Mouse (Mus musculus) forebrain, embryonic 14.5 days (tissue): Measurements from ENCODE around the gene Eddm3b. TPM values are rescaled to one million over a fixed set of nuclear protein-coding genes. Genes with fewer than 3 reads are reported as not detected.
"Not testable (repeated sequence)": the region's sequence is repeated elsewhere in the genome, so short reads cannot be mapped to it uniquely, and the experiment has no call there.

Experiments used
- ATAC-seq: fragments of 200-750 bp; cut with Nextera tagmentation; 2 replicates; pipeline ENCODE4 v1.8.0; 2017; ENCODE audit warnings: mild to moderate bottlenecking, moderate library complexity
- DNase-seq: peaks from one replicate; pipeline ENCODE4 v3.0.0-alpha.2; 2015; ENCODE audit warnings: low spot score
- H3K27ac ChIP-seq: fragments of 300-500 bp; sonication (generic); 2 replicates; pipeline ENCODE4 v1.5.1; 2014; ENCODE audit warnings: low read depth, mild to moderate bottlenecking, control low read depth, low read length, moderate library complexity
- H3K27me3 ChIP-seq: fragments of 300-500 bp; sonication (generic); replicated peaks from 2 replicates; pipeline ENCODE4 v1.6.1; 2014; ENCODE audit warnings: low read length, control low read depth, mixed read lengths; ENCODE audit not compliant: control insufficient read depth, insufficient read depth
- H3K36me3 ChIP-seq: fragments of 300-500 bp; sonication (generic); 2 replicates; pipeline ENCODE4 v1.6.1; 2014; ENCODE audit warnings: low read length, control low read depth; ENCODE audit not compliant: control insufficient read depth, insufficient read depth
- H3K4me1 ChIP-seq: fragments of 300-500 bp; sonication (generic); 2 replicates; pipeline ENCODE4 v1.6.1; 2014; ENCODE audit warnings: antibody characterized with exemption, low read length, control low read depth; ENCODE audit not compliant: control insufficient read depth, insufficient read depth
- H3K4me2 ChIP-seq: fragments of 300-500 bp; sonication (generic); 2 replicates; pipeline ENCODE4 v1.6.1; 2014; ENCODE audit warnings: mild to moderate bottlenecking, control low read depth, low read length
- H3K4me3 ChIP-seq: fragments of 300-500 bp; sonication (generic); 2 replicates; pipeline ENCODE4 v1.5.1; 2014; ENCODE audit warnings: low read depth, low read length, control low read depth
- H3K9ac ChIP-seq: fragments of 300-500 bp; sonication (generic); 2 replicates; pipeline ENCODE4 v1.6.1; 2014; ENCODE audit warnings: mild to moderate bottlenecking, low read length, control low read depth, moderate library complexity
- H3K9me3 ChIP-seq: fragments of 300-500 bp; sonication (generic); replicated peaks from 2 replicates; pipeline ENCODE4 v1.6.1; 2016; ENCODE audit warnings: low read length, control low read depth, mixed read lengths; ENCODE audit not compliant: control insufficient read depth
- WGBS: fragments of 180-500 bp; shearing (Covaris S2); extraction: QIAGEN DNeasy Blood & Tissue Kit; methylation state at CpG from one replicate; pipeline ENCODE4 v1.1.7; 2014; 5-methylcytosine and 5-hydroxymethylcytosine counted together
- polyA plus RNA-seq: library from polyadenylated mRNA; unstranded; fragments of >200 nt; fragmentation: Nextera tagmentation; extraction: Ambion mirVana; gene quantifications from 2 replicates; pipeline ENCODE4 v1.2.1, GENCODE M21; 2014

The Eddm3b gene
- polyA plus RNA-seq, 1 experiment from 2014 or later = not detected

DNA sequence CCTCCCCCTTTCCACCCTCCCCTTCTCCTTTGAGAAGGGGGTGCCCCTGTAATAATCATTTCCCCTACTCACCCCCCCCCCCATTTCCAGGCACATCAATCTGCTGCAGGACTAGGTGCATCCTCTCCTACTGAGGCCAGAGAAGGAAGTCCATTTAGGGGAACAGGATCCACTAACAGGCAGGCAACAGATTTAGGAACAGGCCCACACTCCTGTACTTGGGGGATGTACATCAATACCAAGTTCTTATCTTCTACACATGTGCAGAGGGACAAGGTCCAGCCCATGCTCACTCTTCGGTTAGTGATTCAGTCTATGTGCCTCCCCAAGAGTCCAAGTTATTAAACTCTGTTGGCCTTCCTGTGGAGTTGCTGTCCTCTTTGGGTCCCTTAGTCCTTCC, 42.8 kb downstream of the Eddm3b start:
- no peak for ATAC-seq
- no peak overlapping the region for H3K4me2 ChIP-seq
- H3K36me3 ChIP-seq = no peaks in the 10 kb centered on the region
- WGBS = 95% methylated on average over 1 of the region's 1 CpGs
- DNase-seq = no peak
- no peaks in the 10 kb centered on the region for H3K9me3 ChIP-seq
- no peak overlapping the region for H3K27ac ChIP-seq
- no peak overlapping the region for H3K4me3 ChIP-seq
- no peaks in the 10 kb centered on the region for H3K4me1 ChIP-seq
- no peaks in the 10 kb centered on the region for H3K27me3 ChIP-seq
- H3K9ac ChIP-seq = no peak overlapping the region

DNA sequence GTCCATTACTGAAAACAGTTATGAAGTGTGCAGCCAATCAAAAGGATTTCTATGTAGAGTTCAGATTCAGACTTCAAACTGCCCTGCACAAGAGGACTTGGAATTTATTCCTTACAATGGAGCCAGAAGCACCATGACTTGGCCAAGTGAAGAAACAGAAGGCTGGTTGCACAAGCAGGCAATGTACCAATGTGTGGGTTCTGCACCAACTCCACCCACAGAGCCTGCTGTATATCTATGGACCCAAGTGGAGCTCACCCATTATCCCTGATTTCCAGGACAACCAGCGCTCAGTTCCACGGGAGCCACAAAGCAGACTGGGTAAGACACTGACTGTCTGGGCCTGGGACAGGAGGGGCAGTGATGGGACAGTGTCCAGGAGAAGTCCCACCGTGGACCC, 47.8 kb downstream of the Eddm3b start, which contains the start of gene Rnase2b:
Gene Rnase2b, plus strand, starts transcription at position 285 of the 400 bp plus-strand sequence.
- not testable (repeated sequence) for H3K4me2 ChIP-seq, H3K4me3 ChIP-seq, ATAC-seq, H3K36me3 ChIP-seq, H3K27ac ChIP-seq, H3K9me3 ChIP-seq, H3K9ac ChIP-seq, H3K4me1 ChIP-seq, DNase-seq, H3K27me3 ChIP-seq
- 90% methylated on average over 3 of the region's 3 CpGs for WGBS

DNA sequence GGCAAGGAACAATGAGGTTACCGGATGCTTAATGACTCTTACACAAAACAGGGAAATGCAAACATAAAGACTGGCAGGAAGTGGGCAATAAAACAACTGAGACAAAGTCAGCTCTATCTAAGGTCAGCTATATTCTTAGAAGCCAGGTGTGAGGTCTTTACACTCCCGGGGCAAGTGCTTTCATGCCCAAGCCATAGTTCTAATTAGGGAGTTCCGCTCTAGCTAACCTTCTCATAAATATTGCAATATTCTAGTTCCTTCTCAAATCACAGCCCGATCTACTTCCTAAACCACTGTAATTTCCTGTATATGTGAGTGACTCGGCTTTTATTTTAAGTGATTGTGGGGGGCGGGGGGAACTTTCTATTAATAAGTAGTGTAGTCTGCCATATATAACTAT, 49.1 kb downstream of the Eddm3b start:
- H3K36me3 ChIP-seq, H3K9me3 ChIP-seq, H3K4me2 ChIP-seq, DNase-seq, ATAC-seq, H3K4me1 ChIP-seq, H3K27me3 ChIP-seq, H3K27ac ChIP-seq, H3K4me3 ChIP-seq, H3K9ac ChIP-seq: not testable (repeated sequence)
- 91% methylated on average over 6 of the region's 6 CpGs for WGBS

DNA sequence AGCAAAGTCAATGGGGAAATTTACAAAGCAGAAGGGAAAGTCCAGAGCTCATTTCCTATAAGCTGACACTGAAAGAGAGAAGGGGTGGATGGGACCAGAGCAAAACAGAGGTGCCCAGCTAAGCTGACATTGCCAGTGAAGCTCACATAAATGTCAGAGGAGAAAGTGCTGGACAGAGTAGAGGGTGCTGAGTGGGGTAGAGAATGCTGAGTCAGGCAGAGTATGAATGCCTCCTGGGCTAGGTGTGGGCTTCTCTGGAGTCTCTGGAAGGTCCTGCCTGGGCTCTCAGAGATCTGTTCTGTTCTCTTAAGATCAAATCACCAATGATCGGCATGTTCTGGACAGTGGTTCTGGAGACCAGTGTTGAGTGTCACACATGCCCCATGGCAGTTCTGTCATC, 51.2 kb downstream of the Eddm3b start:
- WGBS = 94% methylated on average over 1 of the region's 1 CpGs
- Histone ChIP-seq H3K4me3 (no peak overlapping the region), H3K9me3 (no peaks in the 10 kb centered on the region), H3K4me1 (no peaks in the 10 kb centered on the region), H3K9ac (no peak overlapping the region), H3K4me2 (no peak overlapping the region), H3K27ac (no peak overlapping the region), H3K36me3 (no peaks in the 10 kb centered on the region), H3K27me3 (no peaks in the 10 kb centered on the region)
- DNase-seq (no peak), ATAC-seq (no peak)

DNA sequence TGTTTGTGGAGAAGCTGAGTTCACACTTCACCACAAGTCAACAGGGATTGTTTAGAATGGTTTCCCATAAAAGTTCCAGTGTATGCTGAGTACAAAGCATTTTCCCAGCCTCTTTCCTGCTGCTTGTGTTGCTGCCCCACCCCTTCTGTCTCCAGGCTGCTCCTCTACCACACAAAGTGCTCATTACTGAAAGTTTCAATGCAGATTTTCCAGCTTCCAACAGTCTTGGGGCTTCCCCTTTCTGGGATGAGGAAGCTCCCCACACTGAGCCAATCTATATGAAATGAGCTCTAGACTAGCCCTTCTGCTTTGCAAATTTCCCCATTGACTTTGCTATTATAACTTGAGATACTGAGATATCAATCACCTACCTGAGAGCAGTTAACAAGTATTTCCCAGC, 51.8 kb downstream of the Eddm3b start:
- H3K27me3 ChIP-seq = no peaks in the 10 kb centered on the region
- DNase-seq (no peak), ATAC-seq (no peak)
- no peak overlapping the region for H3K4me3 ChIP-seq
- no peaks in the 10 kb centered on the region for H3K4me1 ChIP-seq
- no peak overlapping the region for H3K27ac ChIP-seq
- no peaks in the 10 kb centered on the region for H3K36me3 ChIP-seq
- no peak overlapping the region for H3K4me2 ChIP-seq
- H3K9me3 ChIP-seq = no peaks in the 10 kb centered on the region
- no peak overlapping the region for H3K9ac ChIP-seq

Other genes with a start within 250 kb of the Eddm3b start
- 1.3 and 2.5 TPM in 2 replicates for gene Tep1, start 243.9 kb upstream of the Eddm3b start, polyA plus RNA-seq
- 0.25 and 0.36 TPM in 2 replicates for gene Klhl33, start 216.9 kb upstream of the Eddm3b start, polyA plus RNA-seq
- 160 and 180 TPM in 2 replicates for gene Osgep, start 189.5 kb upstream of the Eddm3b start, polyA plus RNA-seq
- 322 and 355 TPM in 2 replicates for gene Apex1, start 189.5 kb upstream of the Eddm3b start, polyA plus RNA-seq
- 81.4 and 86.0 TPM in 2 replicates for gene Pip4p1, start 183.6 kb upstream of the Eddm3b start, polyA plus RNA-seq
- 20.5 and 28.2 TPM in 2 replicates for gene Pnp, start 183.3 kb upstream of the Eddm3b start, polyA plus RNA-seq
- gene Gm49342, start 169.9 kb upstream of the Eddm3b start, polyA plus RNA-seq = 2.5 TPM in 1 of 2 replicates, not detected in the other
- gene Pnp2, start 158.4 kb upstream of the Eddm3b start, polyA plus RNA-seq = 0.46 and 0.69 TPM in 2 replicates
- gene Rnase10, start 106.7 kb upstream of the Eddm3b start, polyA plus RNA-seq = not detected in 2 replicates
- not detected in 2 replicates for gene Rnase9, start 72.6 kb upstream of the Eddm3b start, polyA plus RNA-seq
- gene Rnase11, start 64.3 kb upstream of the Eddm3b start, polyA plus RNA-seq = not detected in 2 replicates
- not detected in 2 replicates for gene Rnase12, start 56.8 kb upstream of the Eddm3b start, polyA plus RNA-seq
- gene Olfr750, start 40.0 kb upstream of the Eddm3b start, polyA plus RNA-seq = not detected in 2 replicates
- gene Rnase4, start 23.3 kb upstream of the Eddm3b start, polyA plus RNA-seq = 11.5 and 14.2 TPM in 2 replicates
- gene Ang, start 23.3 kb upstream of the Eddm3b start, polyA plus RNA-seq = 2.2 and 2.8 TPM in 2 replicates
- 0.33 and 1.3 TPM in 2 replicates for gene Rnase6, start 9.5 kb downstream of the Eddm3b start, polyA plus RNA-seq
- gene Rnase1, start 32.4 kb downstream of the Eddm3b start, polyA plus RNA-seq = 0.18 TPM in 1 of 2 replicates, not detected in the other
- not detected in 2 replicates for gene Rnase2b, start 47.8 kb downstream of the Eddm3b start, polyA plus RNA-seq
- not detected in 2 replicates for gene Ang2, start 84.7 kb downstream of the Eddm3b start, polyA plus RNA-seq
- not detected in 2 replicates for gene Ear14, start 89.0 kb downstream of the Eddm3b start, polyA plus RNA-seq
- not detected in 2 replicates for gene Rnase2a, start 141.7 kb downstream of the Eddm3b start, polyA plus RNA-seq
- not detected in 2 replicates for gene Gm7247, start 247.3 kb downstream of the Eddm3b start, polyA plus RNA-seq